Mouse (Mus musculus) erythroid progenitor cell, adult 5-6 weeks (primary cell): ENCODE results near the gene Igf2r. TPM values are rescaled to one million over a fixed set of nuclear protein-coding genes. Genes with fewer than 3 reads are reported as not detected.
"Not testable (repeated sequence)": the region's sequence is repeated elsewhere in the genome, so short reads cannot be mapped to it uniquely, and the experiment has no call there.

Experiments used
- ATAC-seq: replicated peaks from 2 replicates; pipeline ENCODE4 v1.8.0; 2016; ENCODE audit warnings: moderate number of reproducible peaks, mild to moderate bottlenecking, moderate TSS enrichment, inconsistent platforms; ENCODE audit not compliant: poor library complexity, low FRiP score, severe bottlenecking
- total RNA-seq, 2 experiments: library from RNA; stranded (forward) in 1 of 2; stranded (reverse) in 1 of 2; fragments of 150-400 nt in 1 of 2; fragments of 186-747, 209-891 nt in 1 of 2; gene quantifications; 2 replicates each; pipeline versions ENCODE4 v1.2.3 to v1.2.4; 2015 to 2017; ENCODE audit warnings: low replicate concordance in 2 of 2

Gene Igf2r
- total RNA-seq, 2 experiments from 2014 or later, result 1.7 to 12.9 TPM

DNA sequence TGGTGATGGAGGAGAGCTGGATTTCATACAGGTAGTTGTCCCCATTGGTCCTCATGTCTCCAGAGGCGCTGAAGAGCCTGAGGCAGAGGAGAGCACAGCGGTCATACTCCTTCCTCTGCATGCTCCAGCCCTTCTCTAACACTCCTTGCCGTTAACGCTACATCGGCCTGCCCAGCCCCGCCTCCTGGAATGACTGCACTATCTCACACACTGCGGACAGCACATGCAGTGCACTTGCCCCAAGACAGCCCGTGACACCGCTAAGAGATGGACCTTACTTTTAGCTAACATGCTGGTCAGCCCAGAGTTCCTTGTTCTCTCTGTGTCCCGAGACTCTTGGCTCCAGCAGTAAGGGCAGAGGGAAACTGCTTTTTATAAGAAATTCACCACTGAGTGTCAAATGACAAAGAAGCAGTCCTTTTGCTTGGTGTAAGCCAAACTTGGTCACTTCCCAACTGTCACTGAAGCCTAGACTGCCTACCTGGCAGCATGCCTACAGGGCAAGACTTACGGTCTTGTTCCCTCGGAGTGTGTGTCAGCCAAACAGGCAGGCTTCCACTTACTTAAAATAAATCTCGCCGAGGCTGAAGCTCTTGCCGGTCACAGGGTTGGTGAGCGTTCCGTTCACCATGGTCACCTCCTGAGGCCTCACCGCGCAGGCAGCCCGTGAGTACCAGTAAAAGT, 80.9 kb downstream of the Igf2r start:
- no peak for ATAC-seq

DNA sequence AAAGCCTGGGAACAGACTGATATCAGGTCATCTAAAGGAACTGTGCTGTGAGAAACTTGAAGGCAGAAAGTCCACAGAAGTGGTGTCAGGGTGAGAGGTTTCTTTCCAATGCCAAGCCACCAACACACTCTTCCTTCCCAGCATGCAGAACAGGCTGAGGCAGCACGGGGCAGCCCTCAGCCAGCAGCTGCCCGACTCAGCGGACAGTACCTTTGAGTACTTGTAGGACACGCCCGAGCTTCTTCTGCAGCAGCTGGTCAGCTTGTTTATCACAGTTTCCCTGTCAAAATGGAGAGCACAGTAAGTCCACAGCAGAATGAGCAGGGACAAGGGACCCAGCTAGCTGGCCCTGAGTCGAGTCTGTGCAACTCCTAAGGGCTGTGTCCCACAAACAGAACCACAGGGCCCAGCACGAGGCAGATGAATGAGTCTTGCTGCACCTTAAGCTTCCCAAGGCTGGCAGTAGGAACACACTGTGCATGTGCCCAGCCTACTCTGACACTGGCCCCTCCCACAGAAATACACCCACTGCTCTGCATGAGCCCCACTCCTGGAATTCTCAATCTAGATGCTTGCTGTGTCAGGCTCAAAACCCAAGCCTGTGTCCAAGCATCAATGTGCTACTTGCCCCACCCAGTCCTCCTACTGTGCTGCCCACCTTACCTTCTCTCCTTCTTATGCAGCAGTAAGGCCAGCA, 84.4 kb downstream of the Igf2r start:
- no peak for ATAC-seq

DNA sequence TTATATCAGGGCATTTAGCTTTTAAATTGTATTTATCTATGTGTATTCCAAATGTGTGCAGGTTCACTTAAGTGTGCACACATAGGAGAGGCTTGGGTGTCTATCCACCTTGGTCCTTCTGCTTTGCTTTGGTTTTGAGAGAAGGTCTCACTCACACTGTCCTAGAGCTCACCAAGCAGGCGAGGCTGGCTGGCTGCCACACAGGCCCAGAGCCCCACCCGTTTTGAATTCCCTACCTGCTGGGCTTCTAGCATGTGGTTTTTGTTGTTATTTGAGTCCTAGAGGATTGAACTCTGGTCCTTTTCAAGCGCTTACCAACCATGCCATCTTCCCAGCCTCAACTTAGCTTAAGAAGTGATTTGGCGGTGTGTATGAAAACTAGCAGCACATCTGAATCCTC, 85.1 kb downstream of the Igf2r start:
- ATAC-seq, result no peak

DNA sequence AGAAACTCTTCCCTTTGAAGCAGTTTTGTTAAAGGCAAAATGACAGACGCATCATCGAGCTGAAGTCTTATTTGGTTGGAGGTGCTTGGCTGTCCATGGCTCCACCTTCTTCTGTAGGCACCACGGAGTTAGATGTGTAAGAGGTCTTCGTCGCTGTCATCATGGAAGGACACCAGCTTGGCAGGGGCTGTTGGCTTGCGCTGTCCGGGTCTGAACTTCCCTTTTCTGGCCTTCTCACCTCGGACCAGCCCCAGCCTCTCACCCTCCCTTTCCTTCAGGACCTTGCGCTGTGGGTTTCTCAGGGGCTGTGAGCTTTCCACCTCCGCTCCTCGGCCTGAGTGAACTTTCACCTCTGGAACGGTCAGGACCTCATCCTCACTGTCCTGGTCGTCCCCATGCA, 85.9 kb downstream of the Igf2r start:
- no peak for ATAC-seq

DNA sequence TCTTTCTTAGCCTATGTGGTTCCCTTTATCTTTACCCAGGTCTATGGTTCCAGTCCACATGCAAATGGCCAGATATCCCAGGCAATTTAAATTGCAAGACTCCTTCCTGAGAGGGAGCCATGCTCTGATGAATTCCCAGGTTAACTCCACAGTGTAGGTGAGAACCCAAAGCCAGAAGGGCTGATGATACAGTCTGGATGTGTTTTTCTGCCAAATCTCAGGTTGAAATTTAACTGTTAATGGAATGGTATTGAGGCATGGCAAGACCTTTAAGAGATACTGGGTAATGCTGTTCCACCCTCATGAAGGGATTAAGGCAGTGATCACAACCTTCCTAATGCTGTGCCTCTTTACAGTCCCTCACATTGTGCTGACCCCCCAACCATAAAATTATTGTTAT, 91.2 kb downstream of the Igf2r start:
- ATAC-seq, result no peak

DNA sequence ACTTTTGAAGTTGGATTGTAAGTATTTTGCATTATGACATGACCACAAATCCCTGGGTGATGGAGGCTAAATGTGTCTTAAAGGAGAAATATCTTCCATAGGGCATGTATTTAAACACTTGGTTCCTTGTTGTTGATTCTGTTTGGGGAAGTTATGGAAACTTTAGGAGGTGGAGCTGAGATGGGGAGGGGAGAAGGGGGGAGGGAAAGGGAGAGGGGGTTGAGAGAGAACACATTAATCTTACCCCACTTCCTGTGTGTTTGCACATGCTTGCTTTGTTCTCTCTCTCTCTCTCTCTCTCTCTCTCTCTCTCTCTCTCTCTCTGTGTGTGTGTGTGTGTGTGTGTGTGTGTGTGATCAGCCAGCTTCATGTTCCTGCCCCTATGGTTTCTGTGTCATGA, 92.3 kb downstream of the Igf2r start:
- no peak for ATAC-seq

DNA sequence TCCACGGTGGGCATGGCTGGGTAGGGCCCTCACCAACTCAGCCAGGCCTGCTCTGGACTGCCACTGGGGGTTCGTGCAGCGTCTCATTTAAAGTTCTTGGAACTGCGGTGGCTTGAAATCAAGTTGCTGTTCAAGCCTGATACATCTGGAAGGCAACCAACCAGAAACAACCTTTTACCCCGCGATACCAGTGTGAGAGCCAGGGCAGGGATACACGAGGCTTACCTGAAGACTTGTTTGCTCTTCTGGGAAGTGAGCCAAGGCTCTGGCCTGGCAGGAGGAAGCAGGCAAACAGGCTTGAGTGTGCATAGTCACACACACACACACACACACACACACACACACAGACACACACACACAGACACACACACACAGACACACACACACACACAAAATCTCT, 93.8 kb downstream of the Igf2r start, which contains the start of gene Slc22a1:
TSS of gene Slc22a1 (minus strand) at position 184 of the 400 bp plus-strand sequence.
- no peak for ATAC-seq

DNA sequence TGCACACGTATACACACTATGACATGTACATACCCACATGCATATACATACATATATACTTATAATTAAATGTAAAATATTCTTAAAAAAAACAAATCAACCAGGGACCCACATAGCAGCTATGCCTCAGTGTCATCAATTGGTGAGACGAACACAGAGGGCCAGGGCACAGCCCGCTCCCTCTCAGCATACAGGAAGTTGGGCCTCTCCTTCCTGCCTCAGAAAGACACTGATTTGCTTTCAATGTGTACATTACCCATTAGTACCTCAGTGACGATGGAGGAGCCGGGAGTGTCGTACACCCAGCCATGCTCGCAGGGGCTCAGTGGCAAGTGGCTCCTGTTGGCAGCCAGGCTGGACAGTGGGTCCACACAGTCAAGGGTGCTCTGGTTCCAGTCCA, 94.5 kb downstream of the Igf2r start:
- not testable (repeated sequence) for ATAC-seq

DNA sequence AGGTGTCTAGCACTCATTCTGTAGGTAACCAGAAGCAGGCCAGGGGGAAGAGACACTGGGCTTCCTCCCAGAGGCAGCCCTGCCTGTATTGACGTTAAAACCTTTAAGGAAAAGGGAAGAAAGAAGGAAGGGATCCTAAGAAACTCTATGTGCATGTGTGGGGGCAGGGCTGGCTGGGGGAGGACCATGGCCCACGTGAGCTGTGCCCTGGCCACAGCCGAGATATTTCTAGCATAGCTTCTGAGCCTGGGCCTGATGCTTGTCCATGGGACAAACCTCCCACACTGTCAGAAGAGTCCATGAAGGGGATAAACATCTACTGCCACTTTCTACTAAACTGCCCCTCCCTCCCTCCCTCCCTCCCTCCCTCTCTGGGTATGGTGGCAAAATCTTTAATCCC, 95.6 kb downstream of the Igf2r start:
- ATAC-seq, result no peak

DNA sequence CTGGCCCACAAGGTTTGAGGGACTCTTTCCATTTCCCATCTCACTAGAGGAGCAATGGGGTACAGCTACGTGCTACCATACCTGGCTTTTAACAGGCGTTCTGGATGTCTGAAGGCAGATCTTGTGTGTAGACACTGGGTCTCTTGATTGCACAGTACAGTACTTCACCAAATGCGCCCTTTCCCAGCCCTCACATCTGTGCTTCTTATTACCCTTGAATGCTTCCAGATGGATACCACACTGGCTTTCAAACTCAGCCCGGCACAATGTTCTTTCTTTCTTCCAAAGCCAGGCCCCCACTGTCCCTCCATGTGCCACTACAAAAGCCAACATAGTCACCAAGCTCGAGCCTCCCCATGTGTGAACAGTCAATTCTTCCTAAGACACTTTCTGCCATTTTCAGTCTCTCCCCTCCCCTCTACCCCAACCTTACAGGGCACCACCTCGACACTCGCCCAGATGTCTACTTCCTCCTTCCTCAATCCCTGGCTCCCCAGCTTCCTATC, 97.1 kb downstream of the Igf2r start:
- ATAC-seq, result no peak

DNA sequence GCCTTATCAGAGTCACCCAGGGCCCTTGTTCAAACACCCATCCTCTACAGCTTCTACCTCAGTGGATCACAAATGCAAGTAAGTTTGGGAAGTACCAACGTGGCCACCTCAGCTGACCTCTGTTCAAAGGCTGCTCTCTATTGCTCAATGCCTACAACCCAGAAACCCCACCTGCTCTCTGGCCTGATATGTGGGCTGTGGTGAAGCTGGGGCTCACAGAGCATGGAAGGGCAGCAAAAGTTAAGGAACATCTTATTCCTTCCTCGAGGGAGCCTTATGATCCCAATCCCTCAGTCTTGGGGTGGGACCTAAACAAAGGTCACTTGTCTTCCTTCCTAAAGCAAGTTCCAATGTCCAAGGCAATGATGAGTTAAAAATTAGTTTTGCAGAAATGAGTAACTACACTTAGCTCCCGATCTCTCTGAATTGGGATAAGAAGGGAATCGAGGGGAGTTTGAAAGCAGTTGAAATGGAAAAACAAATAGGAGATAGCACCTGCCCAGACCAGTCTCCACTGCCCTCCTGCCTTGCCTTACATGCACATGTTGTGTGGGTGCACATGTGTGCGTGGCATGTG, 98.3 kb downstream of the Igf2r start:
- no peak for ATAC-seq

DNA sequence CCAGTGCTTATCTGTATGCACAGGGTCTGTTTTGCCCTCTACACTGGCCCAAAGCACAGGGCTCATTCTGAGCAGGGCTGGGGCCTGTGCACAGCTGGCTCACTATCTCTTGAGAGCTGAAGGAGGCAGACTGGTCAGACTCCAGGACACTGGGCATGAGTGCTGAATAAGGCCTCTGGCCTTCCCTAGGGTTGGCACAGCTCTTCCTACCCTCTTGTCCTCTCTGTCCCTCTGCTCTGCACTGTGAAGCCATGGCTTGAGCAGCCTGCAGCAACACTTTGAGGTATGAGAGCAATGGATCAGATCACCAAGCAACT, 100.1 kb downstream of the Igf2r start:
- no peak for ATAC-seq

DNA sequence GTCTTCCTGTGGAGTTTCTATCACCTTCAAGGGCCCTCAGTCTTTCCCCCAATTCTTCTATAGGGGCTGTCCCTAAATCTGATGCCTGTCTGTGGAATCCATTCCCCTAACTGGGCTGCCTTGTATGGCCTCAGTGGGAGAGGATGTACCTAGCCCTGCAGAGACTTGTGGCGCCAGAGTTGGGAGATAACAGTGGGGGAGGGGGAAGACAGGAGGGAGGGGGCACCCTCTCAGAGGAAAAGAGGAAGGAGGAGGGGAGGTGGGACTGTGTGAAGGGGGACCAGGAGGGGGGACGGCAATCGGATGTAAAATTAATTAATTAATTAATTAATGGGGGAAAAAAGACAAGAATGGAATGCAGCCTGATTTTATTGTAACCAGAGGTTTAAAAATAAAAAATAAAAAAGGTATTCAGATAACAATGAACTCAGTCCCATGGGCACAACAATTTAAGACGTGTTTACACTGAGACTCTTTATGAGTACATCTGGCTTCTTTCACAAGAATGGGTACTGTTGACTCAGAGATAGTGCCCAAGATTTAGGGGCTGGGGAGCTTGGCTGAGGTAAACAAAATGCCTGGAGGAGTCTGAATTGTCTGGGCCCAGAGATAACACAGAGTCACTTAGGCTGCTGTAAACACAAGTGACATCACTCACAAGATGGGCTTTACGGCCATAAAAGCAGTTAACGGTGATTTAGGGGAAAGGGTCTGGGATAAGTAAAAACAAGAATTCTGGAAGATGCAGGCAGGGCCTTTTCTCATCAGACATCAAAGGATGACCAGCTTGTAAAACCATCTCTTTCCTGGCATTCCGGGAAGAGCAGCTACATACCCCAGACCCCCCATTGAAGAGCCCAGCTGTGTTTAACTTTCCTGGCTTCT, 100.7 kb downstream of the Igf2r start:
- ATAC-seq, result no peak

DNA sequence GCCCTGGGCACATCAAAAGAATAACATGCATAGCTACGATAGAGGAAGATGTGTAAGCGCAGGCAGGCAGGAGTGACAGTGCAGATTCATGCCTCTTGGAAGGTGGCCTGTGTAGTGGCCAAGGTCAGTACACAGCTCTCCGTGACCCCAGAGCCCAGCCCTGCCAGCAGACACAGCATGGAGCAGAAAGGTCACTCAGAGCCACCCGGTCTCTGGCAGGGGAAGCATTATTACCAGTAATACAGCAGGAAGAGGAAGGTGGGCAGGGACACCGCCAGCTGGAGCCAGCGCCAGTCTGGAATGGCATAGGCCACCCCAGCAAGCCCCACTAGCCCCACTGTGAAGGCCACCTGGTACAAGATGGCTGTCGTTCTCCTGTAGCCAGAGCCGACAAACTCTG, 105.3 kb downstream of the Igf2r start:
- no peak for ATAC-seq

DNA sequence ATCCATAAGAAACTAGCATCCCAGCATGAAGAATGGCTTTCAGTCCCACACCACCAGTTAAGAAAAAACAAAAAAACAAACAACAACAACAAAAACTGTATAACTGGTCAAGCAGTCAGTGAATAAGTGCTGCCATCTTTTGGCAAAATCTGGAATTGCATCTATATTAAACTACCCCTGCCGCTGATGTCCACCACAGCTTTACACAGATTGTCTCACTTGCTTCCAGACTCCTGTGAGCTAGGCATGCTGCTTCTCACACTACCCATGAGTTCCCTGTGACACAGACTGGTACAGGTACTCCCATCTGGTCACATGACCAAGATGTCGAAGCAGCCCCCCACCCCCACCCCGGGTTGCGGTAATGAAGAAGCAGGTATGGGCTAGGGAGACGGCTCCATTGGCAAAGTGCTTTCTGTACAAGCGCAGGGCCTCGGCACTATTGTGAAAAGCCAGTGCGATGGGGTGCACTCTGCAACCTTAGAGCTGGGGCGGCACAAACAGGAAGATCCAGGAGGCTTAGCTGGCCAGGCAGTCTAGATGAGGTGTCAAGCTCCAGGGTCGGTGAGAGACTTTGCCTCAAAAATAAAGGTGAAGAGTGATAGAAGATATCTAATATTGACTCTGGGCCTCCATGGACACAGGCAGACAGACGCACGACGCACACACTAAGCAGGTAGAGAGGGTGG, 108.7 kb downstream of the Igf2r start:
- no peak; the same call in 1 of the 2 replicates for ATAC-seq

DNA sequence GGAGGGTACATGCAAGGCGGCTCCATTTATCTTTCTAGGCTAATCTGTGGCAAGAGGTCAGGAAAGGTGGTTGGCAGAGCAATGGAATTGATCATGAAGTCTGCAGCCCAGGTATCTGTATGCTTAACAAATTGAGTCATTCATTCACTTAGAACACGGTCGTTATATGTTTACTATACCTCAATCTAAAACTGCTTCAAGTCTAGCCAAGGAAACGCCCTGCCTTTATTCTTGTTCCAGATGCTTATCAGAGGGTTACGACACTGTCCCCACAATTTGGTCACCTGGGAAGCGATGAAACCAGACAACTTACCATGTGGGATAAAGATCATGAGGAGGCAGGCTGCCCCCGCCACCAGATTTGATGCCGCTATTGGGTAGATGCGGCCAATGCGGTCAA, 110.2 kb downstream of the Igf2r start:
- no peak for ATAC-seq

DNA sequence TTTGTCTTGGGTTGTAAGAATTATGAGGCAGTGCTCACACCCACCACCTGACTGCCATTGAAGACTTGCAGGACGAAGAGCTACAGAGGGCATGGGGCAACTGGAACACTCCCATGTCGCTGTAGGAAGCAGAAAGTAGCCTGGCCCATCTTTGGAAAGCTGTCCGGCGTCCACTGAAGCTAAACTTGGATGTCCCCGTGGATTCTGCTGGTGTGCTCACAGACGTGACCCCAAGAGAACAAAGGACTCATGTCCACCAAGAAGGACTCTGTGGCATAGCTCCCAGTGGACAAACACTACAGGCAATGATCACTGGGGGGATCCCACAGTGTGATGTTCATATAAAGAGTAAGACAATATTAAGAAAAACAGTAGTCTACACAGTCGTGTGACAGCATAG, 110.7 kb downstream of the Igf2r start:
- ATAC-seq, result no peak

DNA sequence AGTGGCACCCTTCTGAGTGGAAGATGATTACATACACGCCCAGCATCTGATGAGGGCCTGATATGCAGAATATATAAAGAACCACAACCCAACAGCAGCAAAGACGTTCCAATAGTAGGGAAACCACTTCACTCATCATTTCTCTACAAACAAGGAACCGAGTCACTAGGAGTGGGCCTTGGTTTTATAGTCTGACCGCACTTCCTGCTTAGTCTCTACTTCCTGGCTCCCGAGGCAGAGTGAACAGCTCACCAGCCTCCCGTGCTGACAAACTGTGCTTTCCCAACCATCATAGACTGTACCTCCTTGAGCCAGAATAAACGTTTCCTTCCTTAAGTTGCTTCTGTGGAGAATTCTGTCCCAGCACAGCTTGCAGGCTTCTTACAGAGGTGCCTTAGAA, 113.6 kb downstream of the Igf2r start:
- no peak for ATAC-seq

DNA sequence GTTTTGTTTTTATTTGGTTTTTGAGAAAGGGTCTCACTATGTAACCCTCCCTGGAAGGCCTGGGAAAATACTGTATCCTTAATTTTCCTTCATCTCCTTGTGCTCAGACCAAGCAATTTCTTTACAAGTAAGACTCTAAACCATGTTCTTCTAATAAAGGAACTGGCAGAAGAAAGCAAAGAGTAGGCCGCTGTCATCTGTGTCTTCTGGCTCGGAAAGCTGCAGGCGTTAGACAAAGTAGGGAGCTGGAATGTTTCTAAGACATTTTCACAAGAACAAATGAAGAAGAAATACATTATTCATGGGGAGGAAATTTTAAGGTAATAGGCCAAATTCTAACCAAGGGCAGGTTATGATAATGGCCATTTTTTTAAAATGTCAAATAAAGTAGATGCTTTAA, 115.4 kb downstream of the Igf2r start:
- ATAC-seq, result no peak

DNA sequence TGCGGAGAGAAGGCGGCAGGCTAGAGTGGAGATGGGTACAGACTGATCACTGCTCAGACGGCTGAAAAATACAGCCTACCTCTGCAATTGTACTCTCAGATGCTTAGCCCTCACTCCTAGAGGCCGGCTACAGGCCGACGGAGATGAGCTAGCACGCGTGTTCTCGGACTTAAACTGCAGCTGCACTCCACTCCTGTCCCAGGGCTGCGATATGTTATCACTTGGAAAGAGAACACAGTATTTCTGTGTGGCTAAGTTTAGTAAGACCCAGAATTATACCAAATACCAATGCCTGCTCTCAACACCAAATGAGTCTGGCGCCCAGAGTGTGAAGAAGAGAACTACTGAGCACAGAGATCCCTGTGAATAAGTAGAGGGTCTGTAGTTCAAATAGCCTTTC, 116.9 kb downstream of the Igf2r start:
- ATAC-seq, result no peak
